Mouse (Mus musculus) MEL (cell line): Measurements from ENCODE around the gene Scyl2.

Source experiments
- CTCF ChIP-seq, 3 experiments: IDR thresholded peaks in 2 of 3; conservative IDR thresholded peaks in 1 of 3; 2 replicates each; pipeline ENCODE4 v1.5.1; 2011 to 2012; ENCODE audit warnings: low read length in 3 of 3, low read depth in 2 of 3, mild to moderate bottlenecking in 2 of 3, improper control_type of control experiment in 1 of 3, inconsistent platforms in 1 of 3, mixed read lengths in 1 of 3, moderate library complexity in 1 of 3; ENCODE audit not compliant: control insufficient read depth in 1 of 3, insufficient read depth in 1 of 3, poor library complexity in 1 of 3, severe bottlenecking in 1 of 3
- EP300 ChIP-seq, 2 experiments: IDR thresholded peaks; 2 replicates each; pipeline ENCODE4 v1.6.1; 2011; ENCODE audit warnings: improper control_type of control experiment in 2 of 2, low read length in 2 of 2, low read depth in 1 of 2, mild to moderate bottlenecking in 1 of 2
- GATA1 ChIP-seq: IDR thresholded peaks from 2 replicates; pipeline ENCODE4 v1.6.1; 2011; ENCODE audit warnings: low read depth, low read length, improper control_type of control experiment
- MEF2A ChIP-seq: IDR thresholded peaks from 2 replicates; pipeline ENCODE4 v1.6.1; 2014; ENCODE audit warnings: low read depth, mild to moderate bottlenecking, inconsistent platforms, low read length, improper control_type of control experiment; ENCODE audit not compliant: poor library complexity, insufficient replicate concordance, severe bottlenecking; ENCODE audit errors: extremely low read depth
- MXI1 ChIP-seq: IDR thresholded peaks from 2 replicates; pipeline ENCODE4 v1.6.1; 2011; ENCODE audit warnings: mild to moderate bottlenecking, low read depth, low read length, improper control_type of control experiment
- TAL1 ChIP-seq: IDR thresholded peaks from 2 replicates; pipeline ENCODE4 v1.6.1; 2012; ENCODE audit warnings: mild to moderate bottlenecking, inconsistent platforms, low read length, moderate library complexity, mixed read lengths
- ZNF384 ChIP-seq: IDR thresholded peaks from 2 replicates; pipeline ENCODE4 v1.6.1; 2012; ENCODE audit warnings: low read depth, mild to moderate bottlenecking, inconsistent platforms, low read length, improper control_type of control experiment

GRCm38 (mm10) chr10:89624196-89624595 lies 61.9 kb downstream of the Scyl2 start:
- no peak for TF ChIP-seq GATA1
- no peak for TF ChIP-seq EP300 (IDR thresholded peaks at IDR 0.05; ENCODE audit: low read depth in 1 of 2, low read length in 2 of 2)
- TF ChIP-seq TAL1 = no peak
- TF ChIP-seq CTCF (IDR thresholded peaks at IDR 0.05 in 2 of 3, conservative IDR thresholded peaks at IDR 0.05 in 1 of 3; ENCODE audit: control insufficient read depth in 1 of 3, insufficient read depth in 1 of 3, low read depth in 2 of 3, low read length in 3 of 3, poor library complexity in 1 of 3, severe bottlenecking in 1 of 3) = no peak
- no peak for TF ChIP-seq MXI1
- TF ChIP-seq MEF2A = no peak
- TF ChIP-seq ZNF384 = no peak
